Mouse (Mus musculus) forebrain, embryonic 14.5 days (tissue): Measurements from ENCODE around the gene Kif9. TPM values are rescaled to one million over a fixed set of nuclear protein-coding genes. Genes with fewer than 3 reads are reported as not detected.

Source experiments
- ATAC-seq: fragments of 200-750 bp; cut with Nextera tagmentation; 2 replicates; pipeline ENCODE4 v1.8.0; 2017; ENCODE audit warnings: mild to moderate bottlenecking, moderate library complexity
- DNase-seq: peaks from one replicate; pipeline ENCODE4 v3.0.0-alpha.2; 2015; ENCODE audit warnings: low spot score
- H3K27ac ChIP-seq: fragments of 300-500 bp; sonication (generic); 2 replicates; pipeline ENCODE4 v1.5.1; 2014; ENCODE audit warnings: low read depth, mild to moderate bottlenecking, control low read depth, low read length, moderate library complexity
- H3K27me3 ChIP-seq: fragments of 300-500 bp; sonication (generic); replicated peaks from 2 replicates; pipeline ENCODE4 v1.6.1; 2014; ENCODE audit warnings: low read length, control low read depth, mixed read lengths; ENCODE audit not compliant: control insufficient read depth, insufficient read depth
- H3K36me3 ChIP-seq: fragments of 300-500 bp; sonication (generic); 2 replicates; pipeline ENCODE4 v1.6.1; 2014; ENCODE audit warnings: low read length, control low read depth; ENCODE audit not compliant: control insufficient read depth, insufficient read depth
- H3K4me1 ChIP-seq: fragments of 300-500 bp; sonication (generic); 2 replicates; pipeline ENCODE4 v1.6.1; 2014; ENCODE audit warnings: antibody characterized with exemption, low read length, control low read depth; ENCODE audit not compliant: control insufficient read depth, insufficient read depth
- H3K4me2 ChIP-seq: fragments of 300-500 bp; sonication (generic); 2 replicates; pipeline ENCODE4 v1.6.1; 2014; ENCODE audit warnings: mild to moderate bottlenecking, control low read depth, low read length
- H3K4me3 ChIP-seq: fragments of 300-500 bp; sonication (generic); 2 replicates; pipeline ENCODE4 v1.5.1; 2014; ENCODE audit warnings: low read depth, low read length, control low read depth
- H3K9ac ChIP-seq: fragments of 300-500 bp; sonication (generic); 2 replicates; pipeline ENCODE4 v1.6.1; 2014; ENCODE audit warnings: mild to moderate bottlenecking, low read length, control low read depth, moderate library complexity
- H3K9me3 ChIP-seq: fragments of 300-500 bp; sonication (generic); replicated peaks from 2 replicates; pipeline ENCODE4 v1.6.1; 2016; ENCODE audit warnings: low read length, control low read depth, mixed read lengths; ENCODE audit not compliant: control insufficient read depth
- WGBS: fragments of 180-500 bp; shearing (Covaris S2); extraction: QIAGEN DNeasy Blood & Tissue Kit; methylation state at CpG from one replicate; pipeline ENCODE4 v1.1.7; 2014; 5-methylcytosine and 5-hydroxymethylcytosine counted together
- polyA plus RNA-seq: library from polyadenylated mRNA; unstranded; fragments of >200 nt; fragmentation: Nextera tagmentation; extraction: Ambion mirVana; gene quantifications from 2 replicates; pipeline ENCODE4 v1.2.1, GENCODE M21; 2014

The Kif9 gene
- polyA plus RNA-seq, 1 experiment from 2014 or later, result 3.2 TPM

DNA sequence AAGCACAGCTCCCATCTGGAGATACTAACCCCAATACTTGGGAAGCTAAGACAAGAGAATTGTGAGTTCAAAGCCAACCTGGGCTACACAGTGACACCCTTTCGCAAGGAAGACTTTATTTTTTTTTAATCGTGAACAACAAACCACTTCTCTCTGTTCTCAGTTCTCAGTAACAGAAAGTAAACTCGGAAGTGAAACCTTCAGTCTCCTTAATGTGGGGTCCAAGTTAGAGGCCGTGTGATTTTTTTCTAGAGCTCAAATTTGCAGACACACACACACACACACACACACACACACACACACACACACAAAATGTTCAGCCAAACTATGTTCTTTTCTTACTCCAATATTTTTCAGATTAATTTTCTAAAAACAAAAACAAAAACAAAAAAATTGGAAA is 1.9 kb downstream of the Kif9 start:
- no peak overlapping the region for H3K27ac ChIP-seq
- WGBS, result 83% methylated on average over 4 of the region's 4 CpGs
- no peak for DNase-seq
- H3K4me2 ChIP-seq, result no peak overlapping the region
- no peaks in the 10 kb centered on the region for H3K36me3 ChIP-seq
- no peak for ATAC-seq
- no peaks in the 10 kb centered on the region for H3K27me3 ChIP-seq
- H3K9me3 ChIP-seq, result no peaks in the 10 kb centered on the region
- no peak overlapping the region for H3K4me3 ChIP-seq
- H3K4me1 ChIP-seq, result peaks cover 10% of the 10 kb centered on the region
- H3K9ac ChIP-seq, result no peak overlapping the region

DNA sequence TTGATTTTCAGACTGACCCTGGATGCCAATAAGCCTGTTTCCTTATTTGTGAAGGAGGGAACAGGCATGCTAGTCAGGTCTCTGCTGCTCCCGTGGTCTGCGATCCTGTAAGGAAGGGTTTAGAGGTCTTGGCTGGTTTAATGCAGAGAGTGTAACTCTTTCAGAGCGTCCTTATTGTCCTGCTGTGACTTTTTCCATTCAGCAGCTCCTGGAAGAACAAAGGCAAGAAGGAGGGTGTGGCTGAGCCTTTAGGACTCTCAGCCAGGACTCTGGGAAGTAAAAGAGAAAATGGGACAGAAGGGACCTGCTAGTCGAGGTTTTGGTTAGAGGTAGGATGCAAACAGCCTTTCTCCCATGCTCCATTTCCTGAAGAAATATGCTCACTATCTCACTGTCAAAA is 12.1 kb downstream of the Kif9 start:
- 20% methylated on average over 4 of the region's 4 CpGs for whole genome bisulfite sequencing
- Histone ChIP-seq H3K36me3 (no peaks in the 10 kb centered on the region), H3K27me3 (no peaks in the 10 kb centered on the region), H3K9ac (no peak overlapping the region), H3K4me2 (no peak overlapping the region), H3K9me3 (peaks cover 5% of the 10 kb centered on the region; the same call in 1 of the 2 replicates), H3K4me1 (no peaks in the 10 kb centered on the region), H3K27ac (no peak overlapping the region), H3K4me3 (no peak overlapping the region)
- DNase-seq (no peak), ATAC-seq (no peak)

DNA sequence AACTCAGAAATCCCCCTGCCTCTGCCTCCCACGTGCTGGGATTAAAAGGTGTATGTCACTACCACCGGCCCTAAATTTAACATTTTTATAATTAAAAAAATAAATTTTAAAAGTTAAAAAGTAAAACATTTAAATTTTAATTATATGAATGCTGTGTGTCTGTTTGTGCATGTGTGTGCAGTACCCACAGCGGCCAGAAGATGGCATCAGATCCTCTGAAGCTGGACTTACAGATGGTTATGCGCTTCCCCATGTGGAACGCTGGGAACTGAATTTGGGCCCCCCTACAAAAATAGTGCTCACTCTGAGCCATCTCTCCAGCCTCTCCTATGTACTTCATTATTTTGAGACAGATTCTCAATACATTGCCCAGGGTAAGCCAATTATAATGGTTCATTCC is 14.2 kb downstream of the Kif9 start:
- H3K9ac ChIP-seq, result no peak overlapping the region
- DNase-seq (no peak), ATAC-seq (no peak)
- no peak overlapping the region for H3K4me3 ChIP-seq
- no peaks in the 10 kb centered on the region for H3K27me3 ChIP-seq
- WGBS, result 64% methylated on average over 5 of the region's 5 CpGs
- no peaks in the 10 kb centered on the region for H3K36me3 ChIP-seq
- H3K27ac ChIP-seq, result no peak overlapping the region
- no peak overlapping the region for H3K4me2 ChIP-seq
- peaks cover 5% of the 10 kb centered on the region; the same call in 1 of the 2 replicates for H3K9me3 ChIP-seq
- no peaks in the 10 kb centered on the region for H3K4me1 ChIP-seq

GRCm38 (mm10) chr9:110525737-110526136 is 49.0 kb downstream of the Kif9 start:
- H3K4me3 ChIP-seq, result no peak overlapping the region
- 53% methylated on average over 2 of the region's 2 CpGs for WGBS
- no peaks in the 10 kb centered on the region for H3K9me3 ChIP-seq
- H3K27ac ChIP-seq, result no peak overlapping the region
- DNase-seq (no peak), ATAC-seq (no peak)
- no peaks in the 10 kb centered on the region for H3K36me3 ChIP-seq
- H3K4me1 ChIP-seq, result no peaks in the 10 kb centered on the region
- H3K4me2 ChIP-seq, result no peak overlapping the region
- no peaks in the 10 kb centered on the region for H3K27me3 ChIP-seq
- H3K9ac ChIP-seq, result no peak overlapping the region

DNA sequence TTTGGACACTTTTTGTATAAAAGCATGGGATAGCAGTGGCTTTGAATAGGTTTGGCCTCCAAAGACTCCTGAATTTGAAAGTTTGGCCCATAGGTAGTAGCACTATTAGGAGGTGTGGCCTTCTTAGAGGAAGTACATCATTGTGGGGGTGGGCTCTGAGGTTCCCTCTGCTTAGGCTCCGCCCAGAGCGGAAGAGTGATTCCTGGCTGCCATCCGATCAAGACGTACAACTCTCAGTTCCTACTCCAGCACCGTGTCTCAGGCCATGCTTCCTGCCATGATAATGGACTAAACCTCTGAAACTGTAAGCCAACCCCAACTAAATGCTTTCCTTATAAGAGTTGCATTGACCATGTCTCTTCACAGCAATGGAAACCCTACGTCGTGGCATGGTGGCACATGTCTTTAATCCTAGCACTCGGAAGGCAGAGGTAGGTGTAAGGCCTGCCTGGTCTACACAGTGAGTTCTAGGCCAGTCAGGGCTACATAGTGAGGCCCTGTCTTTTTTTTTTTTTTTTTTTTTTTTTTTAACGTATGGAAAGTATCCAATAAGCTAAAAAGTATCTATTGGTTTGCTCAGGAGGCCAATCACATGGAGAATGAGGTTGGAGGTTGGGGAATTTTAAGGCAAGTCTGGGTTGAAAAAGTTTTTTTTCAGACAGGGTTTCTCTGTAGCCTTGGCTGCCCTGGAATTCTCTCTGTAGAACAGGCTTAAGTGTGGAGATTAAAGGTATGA is 52.4 kb downstream of the Kif9 start:
- peaks cover 7% of the 10 kb centered on the region; the same call in 1 of the 2 replicates for H3K4me1 ChIP-seq
- H3K4me2 ChIP-seq, result no peak overlapping the region
- no peak overlapping the region for H3K9ac ChIP-seq
- 43% methylated on average over 9 of the region's 9 CpGs for WGBS
- H3K27me3 ChIP-seq, result no peaks in the 10 kb centered on the region
- no peaks in the 10 kb centered on the region for H3K36me3 ChIP-seq
- H3K4me3 ChIP-seq, result no peak overlapping the region
- H3K9me3 ChIP-seq, result no peaks in the 10 kb centered on the region
- no peak for DNase-seq
- no peak for ATAC-seq
- no peak overlapping the region for H3K27ac ChIP-seq

- no peak overlapping the region for H3K27ac ChIP-seq
- H3K4me2 ChIP-seq, result no peak overlapping the region
- DNase-seq, result no peak
- no peaks in the 10 kb centered on the region for H3K36me3 ChIP-seq
- no peak for ATAC-seq
- peaks cover 22% of the 10 kb centered on the region for H3K4me1 ChIP-seq
- H3K27me3 ChIP-seq, result no peaks in the 10 kb centered on the region
- WGBS, result 66% methylated on average over 3 of the region's 3 CpGs
- H3K9me3 ChIP-seq, result no peaks in the 10 kb centered on the region
- no peak overlapping the region for H3K4me3 ChIP-seq
- H3K9ac ChIP-seq, result no peak overlapping the region
These were observed 53.9 kb downstream of the Kif9 start for GRCm38 (mm10) chr9:110530650-110531049.

DNA sequence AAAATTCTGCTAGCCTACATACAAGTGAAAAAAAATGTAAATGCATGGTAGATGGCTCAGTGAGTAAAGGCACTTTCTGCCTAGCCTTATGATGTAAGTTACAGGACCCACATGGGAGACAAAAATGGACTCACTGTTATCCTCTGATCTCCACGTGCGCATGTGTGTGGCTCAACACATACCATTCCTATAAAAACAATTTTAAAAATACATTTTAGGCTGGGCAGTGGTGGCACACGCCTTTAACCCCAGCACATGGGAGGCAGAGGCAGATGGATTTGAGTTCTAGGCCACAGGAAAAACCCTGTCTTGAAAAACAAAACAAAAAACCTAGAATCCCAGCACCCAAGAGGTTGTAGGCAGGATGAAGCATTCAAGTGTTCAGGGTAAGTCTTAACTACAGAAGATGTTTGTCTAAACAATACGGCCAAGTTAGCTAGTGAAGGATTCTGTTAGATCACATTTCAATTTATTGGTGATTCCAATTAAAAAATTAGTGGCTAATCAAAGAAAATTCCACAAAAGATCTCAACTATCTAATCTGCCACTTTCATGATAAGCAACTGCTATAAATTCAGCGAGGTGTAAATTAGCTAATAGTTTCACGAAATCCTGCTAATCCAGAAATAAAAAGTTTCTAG is 54.5 kb downstream of the Kif9 start:
- H3K4me2 ChIP-seq, result peak overlapping the region; percentile 52
- ATAC-seq (no peak), DNase-seq (peak; percentile 27)
- H3K9me3 ChIP-seq, result no peaks in the 10 kb centered on the region
- H3K36me3 ChIP-seq, result no peaks in the 10 kb centered on the region
- peaks cover 22% of the 10 kb centered on the region for H3K4me1 ChIP-seq
- no peaks in the 10 kb centered on the region for H3K27me3 ChIP-seq
- peak overlapping the region; percentile 98 for H3K4me3 ChIP-seq
- H3K9ac ChIP-seq, result peak overlapping the region; percentile 99
- WGBS, result 24% methylated on average over 6 of the region's 6 CpGs
- no peak overlapping the region for H3K27ac ChIP-seq

- Histone ChIP-seq H3K9ac (peak overlapping the region; percentile 99), H3K4me3 (peak overlapping the region; percentile 98), H3K9me3 (no peaks in the 10 kb centered on the region), H3K27ac (peak overlapping the region; percentile 99), H3K4me2 (peak overlapping the region; percentile 52), H3K36me3 (no peaks in the 10 kb centered on the region), H3K4me1 (peaks cover 22% of the 10 kb centered on the region), H3K27me3 (no peaks in the 10 kb centered on the region)
- DNase-seq (peak; percentile 97), ATAC-seq (peak; percentile 99)
- under 1% methylated on average over 49 of the region's 53 CpGs for WGBS
These were observed 55.2 kb downstream of the Kif9 start for GRCm38 (mm10) chr9:110531914-110532489.
